Mouse (Mus musculus) embryonic fibroblast, embryonic 13.5 days (primary cell): ENCODE measurements around the gene D330045A20Rik.
"Not testable (repeated sequence)": the region's sequence is repeated elsewhere in the genome, so short reads cannot be mapped to it uniquely, and the experiment has no call there.

Source experiments
- CTCF ChIP-seq: IDR thresholded peaks from 2 replicates; pipeline ENCODE4 v1.5.1; 2011; ENCODE audit warnings: mild to moderate bottlenecking, control low read depth, low read length, moderate library complexity, borderline replicate concordance; ENCODE audit not compliant: insufficient read depth
- POLR2A ChIP-seq: IDR thresholded peaks from 2 replicates; pipeline ENCODE4 v1.6.1; 2011; ENCODE audit warnings: low read depth, mild to moderate bottlenecking, control low read depth, low read length, moderate library complexity

- not testable (repeated sequence) for TF ChIP-seq CTCF, POLR2A
Observed at GRCm38 (mm10) chrX:139586676-139587075, 106.5 kb downstream of the D330045A20Rik start.
